20 mouse cellular contexts compared by ENCODE assay signal in the genomic region with DNA sequence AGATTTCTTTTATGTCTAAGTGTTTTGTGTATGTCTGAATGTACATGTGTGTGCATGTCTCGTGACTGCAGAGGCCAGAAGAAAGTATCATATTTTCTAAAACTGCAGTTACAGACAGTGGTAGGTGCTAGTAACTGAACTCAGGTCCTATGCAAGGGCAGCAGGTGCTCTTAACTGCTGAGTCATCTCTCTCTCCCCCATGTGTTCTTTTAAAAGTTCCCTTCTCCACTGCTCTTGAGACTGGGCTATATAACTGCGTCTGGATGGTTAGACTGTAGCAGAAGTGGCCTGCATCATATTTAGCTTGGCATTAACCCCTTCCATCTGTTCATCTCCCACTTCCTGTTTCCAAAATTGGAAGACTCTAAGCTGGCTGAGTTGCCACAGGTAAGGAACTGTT. TPM values are rescaled to one million over a fixed set of nuclear protein-coding genes. Genes with fewer than 3 reads are reported as not detected.
DNase-seq lines count a peak whose midpoint lies in the region; ATAC-seq and TF ChIP-seq lines count a peak whose summit lies in the region.
"Had no signal": no experiment of that assay in that cellular context is flagged by ENCODE, and none has a peak within 500 bp of the region (broad histone marks: within the 10 kb centered on the region; RNA-seq: fewer than 3 reads in every experiment).

No protein-coding gene starts in this region.

- no peaks in the 10 kb centered on the region for H3K4me1 ChIP-seq in heart, embryonic 12.5 days (replicated peaks)
- H3K4me1 ChIP-seq in embryonic facial prominence, embryonic 10.5 days, result peaks cover 7% of the 10 kb centered on the region; the same call in 1 of the 2 replicates
- H3K4me1 ChIP-seq: embryonic facial prominence, embryonic 13.5 days; forebrain, embryonic 13.5 days; hindbrain, embryonic 12.5 days; intestine, embryonic 15.5 days had no signal

- no peaks in the 10 kb centered on the region for H3K79me2 ChIP-seq in myocyte (ENCODE audit: control insufficient read depth, insufficient read depth)

- no peak overlapping the region for H3K9ac ChIP-seq in heart, embryonic 12.5 days
- H3K9ac ChIP-seq: embryonic facial prominence, embryonic 13.5 days; forebrain, embryonic 13.5 days; forebrain, postnatal 0 days; hindbrain, embryonic 12.5 days; intestine, embryonic 15.5 days had no signal

- no peak overlapping the region for H3ac ChIP-seq in myocyte (ENCODE audit: control insufficient read depth, insufficient read length)

- peak; percentile 10 for DNase-seq in heart, adult 11 months
- DNase-seq in A20 (ENCODE audit: low read depth, low spot score) (peak; percentile 30), ES-CJ7 (ENCODE audit: low read depth, low spot score) (peak; percentile 28)
- no peak for DNase-seq in gastrocnemius, postnatal 36 days
- DNase-seq in embryonic facial prominence, embryonic 10.5 days (ENCODE audit: low spot score), result no peak
- DNase-seq: adrenal gland, postnatal 10 days; cerebellum, adult 11 months; cerebellum, adult 9-10 months; cerebellum, postnatal 25 days; forebrain, postnatal 0 days; gastrocnemius, postnatal 14 days; heart, postnatal 10 days; heart, postnatal 4 days; kidney, adult 18-20 months had no signal

- no peak overlapping the region for H3K4me3 ChIP-seq in heart, embryonic 12.5 days
- no peak overlapping the region for H3K4me3 ChIP-seq in myocyte
- H3K4me3 ChIP-seq in embryonic facial prominence, embryonic 10.5 days, result no peak overlapping the region
- H3K4me3 ChIP-seq: embryonic facial prominence, embryonic 13.5 days; forebrain, embryonic 13.5 days; hindbrain, embryonic 12.5 days; intestine, embryonic 15.5 days had no signal

- H3K9me3 ChIP-seq in heart, embryonic 12.5 days (replicated peaks), result 0 out of 2 replicates have a peak, but pooled peaks cover 3% of the 10 kb centered on the region
- H3K9me3 ChIP-seq in embryonic facial prominence, embryonic 10.5 days, result no peaks in the 10 kb centered on the region
- H3K9me3 ChIP-seq: embryonic facial prominence, embryonic 13.5 days; forebrain, embryonic 13.5 days; hindbrain, embryonic 12.5 days; intestine, embryonic 15.5 days had no signal

- TF ChIP-seq POLR2A in myocyte (IDR thresholded peaks at IDR 0.05; ENCODE audit: insufficient read length, low read depth), result no peak

- no peaks in the 10 kb centered on the region for H3K36me3 ChIP-seq in heart, embryonic 12.5 days
- no peaks in the 10 kb centered on the region for H3K36me3 ChIP-seq in myocyte (ENCODE audit: control insufficient read depth, insufficient read depth)
- H3K36me3 ChIP-seq in embryonic facial prominence, embryonic 10.5 days (replicated peaks), result no peaks in the 10 kb centered on the region
- H3K36me3 ChIP-seq: embryonic facial prominence, embryonic 13.5 days; hindbrain, embryonic 12.5 days; intestine, embryonic 15.5 days had no signal

- no peak overlapping the region for H3K27ac ChIP-seq in heart, embryonic 12.5 days (ENCODE audit: poor library complexity, severe bottlenecking)
- H3K27ac ChIP-seq in embryonic facial prominence, embryonic 10.5 days (replicated peaks), result no peak overlapping the region
- H3K27ac ChIP-seq: embryonic facial prominence, embryonic 13.5 days; forebrain, embryonic 13.5 days; hindbrain, embryonic 12.5 days; intestine, embryonic 15.5 days had no signal

- intact Hi-C loops in gastrocnemius, postnatal 36 days (cut with DNase I), result no loop called here

- ATAC-seq in heart, embryonic 12.5 days (ENCODE audit: insufficient number of reproducible peaks, low FRiP score), result no peak
- ATAC-seq: forebrain, embryonic 13.5 days; forebrain, postnatal 0 days; intestine, embryonic 15.5 days had no signal

- H3K27me3 ChIP-seq in heart, embryonic 12.5 days (replicated peaks), result no peaks in the 10 kb centered on the region
- no peaks in the 10 kb centered on the region for H3K27me3 ChIP-seq in myocyte (ENCODE audit: control insufficient read depth, insufficient read depth, insufficient read length)
- no peaks in the 10 kb centered on the region for H3K27me3 ChIP-seq in embryonic facial prominence, embryonic 10.5 days (replicated peaks; ENCODE audit: low read depth, poor library complexity, severe bottlenecking)
- H3K27me3 ChIP-seq: embryonic facial prominence, embryonic 13.5 days; forebrain, embryonic 13.5 days; hindbrain, embryonic 12.5 days; intestine, embryonic 15.5 days had no signal

- 48% methylated on average over 2 of the region's 2 CpGs for WGBS in heart, embryonic 12.5 days
- 64% methylated on average over 2 of the region's 2 CpGs for WGBS in embryonic facial prominence, embryonic 10.5 days

- no peak overlapping the region for H3K4me2 ChIP-seq in heart, embryonic 12.5 days
- no peak overlapping the region for H3K4me2 ChIP-seq in myocyte (ENCODE audit: low read depth)
- H3K4me2 ChIP-seq: embryonic facial prominence, embryonic 13.5 days; forebrain, embryonic 13.5 days; hindbrain, embryonic 12.5 days; intestine, embryonic 15.5 days had no signal

TF ChIP-seq in myocyte, 11 proteins besides CTCF, POLR2A, EP300 and RAD21:
- TF ChIP-seq MYOD1 (IDR thresholded peaks at IDR 0.05; ENCODE audit: control insufficient read depth in 1 of 3, insufficient read length in 2 of 3, low read depth in 2 of 3) (peak in 2 of 3 experiments; percentile 5 to 42), CEBPB (IDR thresholded peaks at IDR 0.05; ENCODE audit: insufficient read depth, poor library complexity, severe bottlenecking) (no peak)
TF ChIP-seq in myocyte: peak in this region for 1.

RNA-seq across cellular contexts. Expression of gene Ampd3, which starts 21.2 kb away (rescaled TPM):
- 8.2 and 9.4 TPM in 2 replicates for polyA plus RNA-seq in heart, embryonic 12.5 days (2016; fragmentation: Nextera tagmentation; extraction: Ambion mirVana)
- polyA plus RNA-seq in myocyte (2012; fragmentation: generic; extraction: Trizol), result 8.2 TPM
- 1 to 10 TPM; 6.0 to 9.8 TPM for total RNA-seq in gastrocnemius, postnatal 36 days (2021)
- polyA plus RNA-seq in embryonic facial prominence, embryonic 10.5 days (2016; fragmentation: Nextera tagmentation; extraction: Ambion mirVana), result 1.0 and 1.5 TPM in 2 replicates

Comparison
In these comparisons a context has a peak if more than half of its experiments do, and no peak if none do; other contexts are left out.
1. DNase-seq: peak in heart, adult 11 months (single experiment), A20 (single experiment) and ES-CJ7 (single experiment); none in gastrocnemius, postnatal 36 days (0 of 2) and embryonic facial prominence, embryonic 10.5 days (single experiment).